Mouse (Mus musculus): Measurements from ENCODE around the gene Exosc10.

GRCm38 (mm10) chr4:148531341-148531740 is 26.9 kb upstream of the Exosc10 start:
- TF ChIP-seq MAX (IDR thresholded peaks at IDR 0.05) (no peak), CTCF (IDR thresholded peaks at IDR 0.05; ENCODE audit: control insufficient read depth, insufficient read depth, insufficient read length) (no peak), MYOG (IDR thresholded peaks at IDR 0.05; ENCODE audit: control insufficient read depth, extremely low read depth, insufficient read length) (no peak)
